Mouse (Mus musculus) myocyte (in vitro differentiated cells): Measurements from ENCODE around the gene Arrb1.

ENCODE experiments used
- CEBPB ChIP-seq: IDR thresholded peaks from 2 replicates; pipeline ENCODE4 v1.6.1; 2011; ENCODE audit warnings: mild to moderate bottlenecking, moderate library complexity; ENCODE audit not compliant: poor library complexity, insufficient read depth, severe bottlenecking
- MAX ChIP-seq: IDR thresholded peaks from one replicate; pipeline ENCODE4 v1.6.1; 2011; ENCODE audit warnings: low read depth, mild to moderate bottlenecking, control low read depth
- MYOG ChIP-seq, 3 experiments: IDR thresholded peaks; one replicate each; pipeline ENCODE4 v1.6.1; 2011; ENCODE audit warnings: control low read depth in 2 of 3, low read depth in 2 of 3, mild to moderate bottlenecking in 2 of 3; ENCODE audit not compliant: insufficient read length in 2 of 3, control insufficient read depth in 1 of 3, insufficient read depth in 1 of 3
- POLR2A ChIP-seq: IDR thresholded peaks from one replicate; pipeline ENCODE4 v1.6.1; 2011; ENCODE audit warnings: low read depth, mild to moderate bottlenecking, control low read depth, moderate library complexity; ENCODE audit not compliant: insufficient read length
- POLR2AphosphoS2 ChIP-seq: IDR thresholded peaks from one replicate; pipeline ENCODE4 v1.6.1; 2011; ENCODE audit warnings: low read depth, control low read depth; ENCODE audit not compliant: insufficient read length
- REST ChIP-seq: IDR thresholded peaks from one replicate; pipeline ENCODE4 v1.6.1; 2011; ENCODE audit warnings: mild to moderate bottlenecking, control low read depth, moderate library complexity; ENCODE audit not compliant: insufficient read depth, insufficient read length
- SRF ChIP-seq: IDR thresholded peaks from one replicate; pipeline ENCODE4 v1.6.1; 2011; ENCODE audit warnings: low read depth; ENCODE audit not compliant: control insufficient read depth, insufficient read length
- TCF12 ChIP-seq: IDR thresholded peaks from one replicate; pipeline ENCODE4 v1.6.1; 2011; ENCODE audit warnings: mild to moderate bottlenecking, control low read depth; ENCODE audit not compliant: poor library complexity, insufficient read depth, severe bottlenecking
- TCF3 ChIP-seq: IDR thresholded peaks from one replicate; pipeline ENCODE4 v1.6.1; 2011; ENCODE audit warnings: low read depth, control low read depth; ENCODE audit not compliant: insufficient read length
- USF1 ChIP-seq: IDR thresholded peaks from one replicate; pipeline ENCODE4 v1.6.1; 2011; ENCODE audit warnings: low read depth, mild to moderate bottlenecking, control low read depth, moderate library complexity

DNA sequence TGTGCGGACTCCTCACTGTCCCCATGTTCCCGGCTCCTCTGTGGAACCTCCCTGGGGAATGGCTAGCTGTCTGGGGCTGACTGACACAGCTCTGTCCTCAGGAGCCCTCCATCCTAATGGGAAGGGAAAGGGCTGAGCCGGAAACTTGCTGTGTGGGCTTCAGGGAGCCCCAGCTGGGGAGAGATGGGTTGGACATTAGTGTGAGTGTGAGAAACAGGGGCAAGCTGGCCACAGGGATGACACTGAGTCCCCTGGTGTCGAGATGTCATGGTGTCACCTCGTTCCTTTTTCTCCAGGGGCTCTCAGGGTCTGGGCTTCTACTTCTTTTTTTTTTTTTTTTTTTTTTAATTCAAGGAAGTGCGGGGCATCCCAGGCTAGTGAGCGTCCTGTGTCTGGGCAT lies 47.0 kb downstream of the Arrb1 start:
- no peak for TF ChIP-seq POLR2AphosphoS2
- no peak for TF ChIP-seq MAX
- TF ChIP-seq POLR2A = no peak
- TF ChIP-seq USF1 = no peak
- no peak for TF ChIP-seq MYOG (IDR thresholded peaks at IDR 0.05; ENCODE audit: control insufficient read depth in 1 of 3, insufficient read depth in 1 of 3, insufficient read length in 2 of 3, low read depth in 2 of 3)
- no peak for TF ChIP-seq TCF12
- no peak for TF ChIP-seq CEBPB
- TF ChIP-seq SRF = no peak
- TF ChIP-seq TCF3 = no peak
- TF ChIP-seq REST = no peak
